Mouse (Mus musculus): ENCODE measurements at regions not wholly inside any gene's neighbourhood (a gene's known extent, or its start where the extent isn't known, plus 50 kb on each side); places are given as distances from the start of the nearest gene placed in this dataset.

DNA sequence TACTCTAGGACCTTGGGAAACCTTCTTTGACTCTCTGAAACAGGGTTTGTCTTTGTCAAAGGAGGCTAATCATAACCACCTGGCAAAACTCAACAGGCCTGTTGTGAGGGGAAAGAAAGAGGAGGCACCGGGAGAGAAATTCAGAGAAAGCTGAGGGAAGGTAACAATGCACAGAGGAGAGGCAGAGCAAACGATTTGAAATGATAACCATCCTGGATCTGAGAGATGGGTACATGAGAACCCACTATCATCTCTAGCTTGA, 108.3 kb upstream of the Zfp703 start:
- no peak overlapping the region for H3K27ac ChIP-seq (ENCODE audit: insufficient read depth, low read length)
- no peak for TF ChIP-seq CTCF (IDR thresholded peaks at IDR 0.05; ENCODE audit: low read depth, low read length)
- TF ChIP-seq POLR2A (IDR thresholded peaks at IDR 0.05; ENCODE audit: insufficient read depth, low read length) = no peak
- TF ChIP-seq EP300 (IDR thresholded peaks at IDR 0.05; ENCODE audit: insufficient read depth, low read depth, low read length) = no peak

DNA sequence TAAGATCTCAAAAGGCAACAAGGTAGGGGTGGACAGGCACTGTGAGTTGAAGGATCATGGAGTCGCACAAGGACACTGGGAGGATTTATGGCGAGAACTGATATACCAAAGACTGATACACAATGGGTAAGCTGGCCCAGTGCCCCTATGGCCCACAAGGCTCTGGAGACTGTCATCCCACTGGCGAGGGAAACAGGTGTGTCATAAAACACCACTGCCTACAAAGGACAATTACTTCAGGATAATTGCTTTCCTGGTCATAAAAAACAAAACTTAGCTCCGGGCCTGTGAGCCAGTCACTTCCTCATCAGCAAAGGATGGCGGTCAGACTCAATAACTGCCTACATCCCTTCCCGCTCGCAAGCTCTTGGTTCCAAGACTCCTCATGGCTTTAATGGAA, 105.3 kb upstream of the Zfp703 start:
- no peaks in the 10 kb centered on the region for H3K27me3 ChIP-seq (ENCODE audit: control insufficient read depth, insufficient read depth, low read length, poor library complexity, severe bottlenecking)
- TF ChIP-seq EP300 (IDR thresholded peaks at IDR 0.05; ENCODE audit: insufficient read depth, low read depth, low read length) (no peak), CTCF (IDR thresholded peaks at IDR 0.05; ENCODE audit: low read depth, low read length) (no peak), POLR2A (IDR thresholded peaks at IDR 0.05; ENCODE audit: insufficient read depth, low read length) (no peak)
- no peaks in the 10 kb centered on the region for H3K36me3 ChIP-seq (ENCODE audit: control insufficient read depth, insufficient read depth, low read length, poor library complexity, severe bottlenecking)
- peaks cover 11% of the 10 kb centered on the region for H3K9me3 ChIP-seq (replicated peaks; ENCODE audit: control insufficient read depth, insufficient read depth, low read length, poor library complexity, severe bottlenecking)
- H3K4me1 ChIP-seq (ENCODE audit: control insufficient read depth, insufficient read depth, low read length) = no peaks in the 10 kb centered on the region
- H3K9ac ChIP-seq (ENCODE audit: low read depth, poor library complexity, severe bottlenecking) = no peak overlapping the region
- no peak overlapping the region for H3K27ac ChIP-seq (ENCODE audit: insufficient read depth, low read length)
- no peak overlapping the region for H3K4me3 ChIP-seq (ENCODE audit: low read depth, low read length)

More for the DNA sequence above, 108.3 kb upstream of the Zfp703 start:
- peaks cover 11% of the 10 kb centered on the region for H3K9me3 ChIP-seq (replicated peaks; ENCODE audit: control insufficient read depth, insufficient read depth, low read length, poor library complexity, severe bottlenecking)
- no peaks in the 10 kb centered on the region for H3K4me1 ChIP-seq (ENCODE audit: control insufficient read depth, insufficient read depth, low read length)
- no peak overlapping the region for H3K9ac ChIP-seq (ENCODE audit: low read depth, poor library complexity, severe bottlenecking)
- no peak overlapping the region for H3K4me3 ChIP-seq (ENCODE audit: low read depth, low read length)
- no peaks in the 10 kb centered on the region for H3K36me3 ChIP-seq (ENCODE audit: control insufficient read depth, insufficient read depth, low read length, poor library complexity, severe bottlenecking)
- H3K27me3 ChIP-seq (ENCODE audit: control insufficient read depth, insufficient read depth, low read length, poor library complexity, severe bottlenecking) = no peaks in the 10 kb centered on the region

DNA sequence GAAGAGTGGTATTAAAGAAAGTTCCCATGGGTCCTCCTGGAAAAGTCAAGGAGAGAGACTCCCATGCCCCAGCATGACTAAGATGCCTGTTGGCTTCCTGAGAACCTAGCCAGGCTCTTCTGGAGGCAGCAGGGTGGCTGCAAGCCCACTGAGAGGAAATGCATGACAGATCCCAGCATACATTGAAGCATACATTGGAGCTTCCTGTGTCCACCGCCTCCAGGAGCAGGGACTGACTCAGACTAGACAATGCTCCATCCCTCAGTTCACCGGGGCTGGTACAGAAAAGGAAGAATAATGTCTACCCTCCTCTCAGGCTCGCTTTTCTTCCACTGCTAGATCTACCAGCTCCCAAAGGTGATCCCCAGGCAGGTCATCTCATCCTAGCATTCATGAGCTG, 104.7 kb upstream of the Zfp703 start:
- Histone ChIP-seq H3K4me3 (ENCODE audit: low read depth, low read length) (no peak overlapping the region), H3K9ac (ENCODE audit: low read depth, poor library complexity, severe bottlenecking) (no peak overlapping the region), H3K27me3 (ENCODE audit: control insufficient read depth, insufficient read depth, low read length, poor library complexity, severe bottlenecking) (no peaks in the 10 kb centered on the region), H3K9me3 (replicated peaks; ENCODE audit: control insufficient read depth, insufficient read depth, low read length, poor library complexity, severe bottlenecking) (peaks cover 11% of the 10 kb centered on the region), H3K27ac (ENCODE audit: insufficient read depth, low read length) (no peak overlapping the region), H3K4me1 (ENCODE audit: control insufficient read depth, insufficient read depth, low read length) (no peaks in the 10 kb centered on the region), H3K36me3 (ENCODE audit: control insufficient read depth, insufficient read depth, low read length, poor library complexity, severe bottlenecking) (no peaks in the 10 kb centered on the region)
- TF ChIP-seq EP300 (IDR thresholded peaks at IDR 0.05; ENCODE audit: insufficient read depth, low read depth, low read length) (no peak), CTCF (IDR thresholded peaks at IDR 0.05; ENCODE audit: low read depth, low read length) (no peak), POLR2A (IDR thresholded peaks at IDR 0.05; ENCODE audit: insufficient read depth, low read length) (no peak)

DNA sequence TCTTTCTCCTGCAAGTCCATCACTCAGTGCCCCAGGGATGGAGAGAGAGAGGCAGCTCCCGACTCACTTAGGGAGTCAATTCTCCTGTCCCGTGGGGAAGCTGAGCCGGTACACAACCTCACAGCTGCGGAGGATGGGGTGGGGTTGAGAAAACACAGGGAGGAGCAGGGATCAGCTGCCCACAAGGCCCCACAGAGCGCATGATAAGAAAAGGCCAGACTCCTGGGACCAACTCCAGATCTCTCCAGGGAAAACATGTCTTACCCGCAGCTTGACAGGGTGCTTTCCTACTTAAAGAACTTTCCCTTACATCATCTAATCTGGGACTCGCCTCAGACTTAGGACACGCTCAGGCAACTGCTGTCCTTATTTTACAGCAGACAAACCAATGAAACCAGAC, 104.3 kb upstream of the Zfp703 start:
- no peaks in the 10 kb centered on the region for H3K36me3 ChIP-seq (ENCODE audit: control insufficient read depth, insufficient read depth, low read length, poor library complexity, severe bottlenecking)
- H3K27ac ChIP-seq (ENCODE audit: insufficient read depth, low read length) = no peak overlapping the region

DNA sequence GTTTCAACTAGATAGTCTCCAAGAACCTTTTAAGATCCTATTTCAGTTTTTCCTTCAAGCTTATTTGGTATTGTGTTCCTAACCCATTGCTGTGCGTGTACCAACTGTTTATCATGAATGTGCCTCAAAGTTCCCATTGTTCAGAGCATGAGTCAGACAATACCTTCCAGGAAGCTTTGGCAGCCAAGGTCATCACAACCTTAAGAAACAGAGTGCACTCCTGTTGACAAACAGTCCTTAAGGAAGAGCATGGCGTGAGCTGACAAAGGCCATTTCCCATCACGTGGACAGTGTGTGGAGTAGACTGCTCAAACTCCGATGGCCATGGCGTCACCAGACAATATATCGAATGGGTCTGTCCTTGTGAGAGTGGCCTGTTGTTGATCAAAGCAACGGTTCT, 96.9 kb upstream of the Zfp703 start:
- no peaks in the 10 kb centered on the region for H3K9me3 ChIP-seq (replicated peaks; ENCODE audit: control insufficient read depth, insufficient read depth, low read length, poor library complexity, severe bottlenecking)
- H3K27me3 ChIP-seq (ENCODE audit: control insufficient read depth, insufficient read depth, low read length, poor library complexity, severe bottlenecking) = no peaks in the 10 kb centered on the region
- TF ChIP-seq POLR2A (IDR thresholded peaks at IDR 0.05; ENCODE audit: insufficient read depth, low read length) (no peak), EP300 (IDR thresholded peaks at IDR 0.05; ENCODE audit: insufficient read depth, low read depth, low read length) (no peak)
- H3K4me1 ChIP-seq (ENCODE audit: control insufficient read depth, insufficient read depth, low read length) = no peaks in the 10 kb centered on the region
- no peak overlapping the region for H3K9ac ChIP-seq (ENCODE audit: low read depth, poor library complexity, severe bottlenecking)
- H3K27ac ChIP-seq (ENCODE audit: insufficient read depth, low read length) = no peak overlapping the region
- H3K4me3 ChIP-seq (ENCODE audit: low read depth, low read length) = no peak overlapping the region
- no peaks in the 10 kb centered on the region for H3K36me3 ChIP-seq (ENCODE audit: control insufficient read depth, insufficient read depth, low read length, poor library complexity, severe bottlenecking)

More for the DNA sequence above, 104.3 kb upstream of the Zfp703 start:
- H3K9me3 ChIP-seq (replicated peaks; ENCODE audit: control insufficient read depth, insufficient read depth, low read length, poor library complexity, severe bottlenecking) = peaks cover 11% of the 10 kb centered on the region
- H3K4me3 ChIP-seq (ENCODE audit: low read depth, low read length) = no peak overlapping the region
- no peak for TF ChIP-seq EP300 (IDR thresholded peaks at IDR 0.05; ENCODE audit: insufficient read depth, low read depth, low read length)
- no peak for TF ChIP-seq POLR2A (IDR thresholded peaks at IDR 0.05; ENCODE audit: insufficient read depth, low read length)
- no peak for TF ChIP-seq CTCF (IDR thresholded peaks at IDR 0.05; ENCODE audit: low read depth, low read length)
- no peaks in the 10 kb centered on the region for H3K4me1 ChIP-seq (ENCODE audit: control insufficient read depth, insufficient read depth, low read length)
- no peaks in the 10 kb centered on the region for H3K27me3 ChIP-seq (ENCODE audit: control insufficient read depth, insufficient read depth, low read length, poor library complexity, severe bottlenecking)
- H3K9ac ChIP-seq (ENCODE audit: low read depth, poor library complexity, severe bottlenecking) = no peak overlapping the region

DNA sequence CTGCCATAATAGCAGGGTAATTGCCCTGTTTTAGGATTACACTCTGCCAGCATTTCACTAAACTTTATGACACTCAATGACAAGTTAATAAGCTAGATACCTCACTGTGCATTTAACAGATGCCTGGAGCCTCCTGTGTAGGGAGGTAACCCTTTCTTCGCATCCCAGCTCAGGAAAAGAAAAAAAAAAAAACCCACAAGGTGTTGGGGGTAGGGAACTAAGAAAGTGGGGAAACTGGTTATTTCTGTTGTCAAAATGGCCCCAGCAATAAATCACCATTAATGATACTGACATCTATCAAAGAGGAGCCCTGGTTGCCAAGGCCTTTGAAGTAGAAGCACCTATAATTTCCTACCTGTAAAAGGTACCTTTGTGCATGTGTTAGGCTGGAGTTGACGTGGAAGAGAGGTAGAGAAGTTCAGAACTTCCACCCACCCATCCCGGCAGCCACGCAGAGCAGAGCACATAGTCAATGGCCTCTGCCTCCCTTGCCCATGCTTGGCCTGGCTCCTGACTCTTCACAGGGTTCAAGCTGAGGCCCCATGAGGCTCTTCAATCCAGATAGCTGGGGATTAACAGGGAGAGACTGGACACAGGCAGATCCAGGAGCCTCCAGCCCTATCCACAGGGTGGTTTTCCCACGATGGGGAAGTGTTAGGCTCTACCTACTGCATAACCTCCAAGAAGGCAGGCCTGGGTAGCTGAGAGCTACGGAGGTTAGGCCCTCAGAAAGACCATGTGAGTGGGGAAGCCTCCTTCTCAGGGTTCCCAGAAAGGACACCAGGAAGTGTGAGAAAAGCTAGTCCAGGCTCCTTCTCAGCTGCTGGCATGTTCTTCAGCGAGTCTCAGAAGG, 95.6 kb upstream of the Zfp703 start:
- Histone ChIP-seq H3K4me1 (ENCODE audit: control insufficient read depth, insufficient read depth, low read length) (no peaks in the 10 kb centered on the region), H3K27ac (ENCODE audit: insufficient read depth, low read length) (no peak overlapping the region), H3K9ac (ENCODE audit: low read depth, poor library complexity, severe bottlenecking) (no peak overlapping the region), H3K4me3 (ENCODE audit: low read depth, low read length) (no peak overlapping the region), H3K27me3 (ENCODE audit: control insufficient read depth, insufficient read depth, low read length, poor library complexity, severe bottlenecking) (no peaks in the 10 kb centered on the region), H3K9me3 (replicated peaks; ENCODE audit: control insufficient read depth, insufficient read depth, low read length, poor library complexity, severe bottlenecking) (no peaks in the 10 kb centered on the region), H3K36me3 (ENCODE audit: control insufficient read depth, insufficient read depth, low read length, poor library complexity, severe bottlenecking) (no peaks in the 10 kb centered on the region)
- no peak for TF ChIP-seq POLR2A (IDR thresholded peaks at IDR 0.05; ENCODE audit: insufficient read depth, low read length)
- no peak for TF ChIP-seq EP300 (IDR thresholded peaks at IDR 0.05; ENCODE audit: insufficient read depth, low read depth, low read length)
- no peak for TF ChIP-seq CTCF (IDR thresholded peaks at IDR 0.05; ENCODE audit: low read depth, low read length)
